ENCODE assay signal across 15 mouse cellular contexts in genomic region chr9:98628480-98628879, GRCm38 (mm10). TPM values are rescaled to one million over a fixed set of nuclear protein-coding genes. Genes with fewer than 3 reads are reported as not detected.
DNase-seq lines count a peak whose midpoint lies in the region; ATAC-seq and TF ChIP-seq lines count a peak whose summit lies in the region.
"Had no signal": no experiment of that assay in that cellular context is flagged by ENCODE, and none has a peak within 500 bp of the region (broad histone marks: within the 10 kb centered on the region; RNA-seq: fewer than 3 reads in every experiment).

No protein-coding gene starts in this region.

- no peaks in the 10 kb centered on the region for H3K4me1 ChIP-seq in lung, postnatal 0 days (ENCODE audit: insufficient read depth, low read depth, low read length)
- H3K4me1 ChIP-seq in bone marrow, adult 2 months (ENCODE audit: control insufficient read depth, insufficient read depth, low read length), result no peaks in the 10 kb centered on the region
- H3K4me1 ChIP-seq: intestine, embryonic 15.5 days; megakaryocyte, embryonic 14.5 days had no signal

- 34% methylated on average over 3 of the region's 3 CpGs for WGBS in lung, postnatal 0 days
- WGBS in bone marrow, adult 2 months, result 29% methylated on average over 3 of the region's 3 CpGs

- H3K27me3 ChIP-seq in lung, postnatal 0 days (replicated peaks; ENCODE audit: insufficient read depth, low read length), result no peaks in the 10 kb centered on the region

- no peak for ATAC-seq in lung, postnatal 0 days
- ATAC-seq: intestine, embryonic 15.5 days had no signal

- no peak overlapping the region for H3K9ac ChIP-seq in lung, postnatal 0 days (replicated peaks; ENCODE audit: low read depth)
- H3K9ac ChIP-seq: intestine, embryonic 15.5 days; limb, embryonic 13.5 days had no signal

- peak; percentile 51 for TF ChIP-seq CTCF in lung, postnatal 0 days (IDR thresholded peaks at IDR 0.05)
- peak; percentile 43 for TF ChIP-seq CTCF in bone marrow, adult 2 months (IDR thresholded peaks at IDR 0.05; ENCODE audit: control insufficient read depth, insufficient read depth, low read length)

- no peaks in the 10 kb centered on the region for H3K36me3 ChIP-seq in lung, postnatal 0 days (ENCODE audit: insufficient read depth, low read length)
- H3K36me3 ChIP-seq: intestine, embryonic 15.5 days; limb, embryonic 13.5 days had no signal

- H3K9me3 ChIP-seq in lung, postnatal 0 days (ENCODE audit: low read length), result no peaks in the 10 kb centered on the region
- H3K9me3 ChIP-seq: intestine, embryonic 15.5 days; limb, embryonic 13.5 days; megakaryocyte, embryonic 14.5 days had no signal

- H3K27ac ChIP-seq in lung, postnatal 0 days (ENCODE audit: low read length), result no peak overlapping the region
- no peak overlapping the region for H3K27ac ChIP-seq in bone marrow, adult 2 months (ENCODE audit: control insufficient read depth, insufficient read depth, low read depth, low read length, poor library complexity)
- H3K27ac ChIP-seq: intestine, embryonic 15.5 days; limb, embryonic 13.5 days had no signal

- no peak overlapping the region for H3K4me3 ChIP-seq in lung, postnatal 0 days (ENCODE audit: low read depth, low read length)
- H3K4me3 ChIP-seq in bone marrow, adult 2 months (replicated peaks; ENCODE audit: control insufficient read depth, low read depth, low read length), result no peak overlapping the region
- H3K4me3 ChIP-seq: erythroblast, embryonic 14.5 days; intestine, embryonic 15.5 days; limb, embryonic 13.5 days; megakaryocyte, embryonic 14.5 days had no signal

- H3K4me2 ChIP-seq in lung, postnatal 0 days (replicated peaks; ENCODE audit: low read depth, low read length), result no peak overlapping the region
- H3K4me2 ChIP-seq: intestine, embryonic 15.5 days; limb, embryonic 13.5 days had no signal

- no peak for TF ChIP-seq EP300 in lung, postnatal 0 days (IDR thresholded peaks at IDR 0.05)

- peak; percentile 22 for DNase-seq in embryo, embryonic 10.5 days (ENCODE audit: low spot score)
- no peak for DNase-seq in embryo, embryonic 11 days
- DNase-seq in lung, postnatal 0 days (ENCODE audit: low spot score), result no peak
- DNase-seq in lung, postnatal 10 days, result no peak
- DNase-seq in naive thymus-derived CD4-positive, alpha-beta T cell, adult 2 months (ENCODE audit: low read depth), result peak; percentile 21
- DNase-seq in spleen, adult 18-20 months, result no peak
- no peak for DNase-seq in right cerebral cortex, postnatal 10 days (ENCODE audit: low spot score in 2 of 2)
- DNase-seq: B cell, adult 2 months; cerebellum, adult 9-11 months; gastrocnemius, postnatal 14 days had no signal

- TF ChIP-seq POLR2A in bone marrow, adult 2 months (IDR thresholded peaks at IDR 0.05; ENCODE audit: borderline replicate concordance, control insufficient read depth, low read depth, low read length), result no peak

RNA-seq across cellular contexts. Expression of gene Mrps22, which starts 27.0 kb away (rescaled TPM):
- polyA plus RNA-seq in lung, postnatal 0 days (2015; fragmentation: Nextera tagmentation; extraction: Ambion mirVana), result 16.3 and 18.7 TPM in 2 replicates
- polyA plus RNA-seq in bone marrow, adult 2 months (2011; ENCODE audit: insufficient read depth, insufficient read length, low replicate concordance, missing spikeins), result 8.7 and 20.8 TPM in 2 replicates

Comparison
In these comparisons a context has a peak if more than half of its experiments do, and no peak if none do; other contexts are left out.
1. DNase-seq: peak in embryo, embryonic 10.5 days (single experiment) and naive thymus-derived CD4-positive, alpha-beta T cell, adult 2 months (single experiment); none in embryo, embryonic 11 days (single experiment), lung, postnatal 0 days (single experiment), lung, postnatal 10 days (single experiment), spleen, adult 18-20 months (0 of 2) and right cerebral cortex, postnatal 10 days (0 of 2).